Mouse (Mus musculus) splenic B cell, adult 2 months (primary cell): ENCODE measurements around the gene Mob3b.

Experiments used
- DNase-seq: peaks from one replicate; pipeline ENCODE4 v3.0.0-alpha.2; 2011; ENCODE audit warnings: low read depth, low spot score
- H3K27me3 ChIP-seq: 2 replicates; pipeline ENCODE4 v1.6.1; 2012; ENCODE audit warnings: mild to moderate bottlenecking, low read length, moderate library complexity, mixed read lengths; ENCODE audit not compliant: control insufficient read depth, poor library complexity, insufficient read depth, severe bottlenecking
- H3K36me3 ChIP-seq: 2 replicates; pipeline ENCODE4 v1.6.1; 2012; ENCODE audit warnings: mild to moderate bottlenecking, low read length, moderate library complexity, mixed read lengths; ENCODE audit not compliant: control insufficient read depth, poor library complexity, insufficient read depth, severe bottlenecking

Mob3b gene

DNA sequence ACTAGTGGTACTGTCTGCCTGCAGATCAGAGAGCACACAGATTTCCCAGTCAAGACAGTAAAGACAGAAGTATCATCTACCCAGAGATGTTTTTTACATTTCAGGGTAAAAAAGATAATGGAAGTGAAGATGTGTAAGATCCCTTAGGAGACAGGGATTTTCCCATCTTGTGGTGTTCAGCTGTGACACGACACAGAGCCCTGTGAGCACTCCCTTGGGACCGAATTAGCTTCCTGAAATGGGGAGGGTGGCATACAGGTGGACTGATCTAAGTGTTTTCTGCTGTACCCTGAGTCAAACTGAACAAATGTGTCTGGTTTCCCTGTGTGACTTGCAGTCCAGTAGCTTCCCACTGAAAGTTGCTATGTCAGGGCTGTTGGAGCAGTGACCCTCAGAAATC lies 42.3 kb downstream of the Mob3b start:
- Histone ChIP-seq H3K27me3 (no peaks in the 10 kb centered on the region), H3K36me3 (no peaks in the 10 kb centered on the region; the same call in 1 of the 2 replicates)
- DNase-seq = peak; percentile 43

DNA sequence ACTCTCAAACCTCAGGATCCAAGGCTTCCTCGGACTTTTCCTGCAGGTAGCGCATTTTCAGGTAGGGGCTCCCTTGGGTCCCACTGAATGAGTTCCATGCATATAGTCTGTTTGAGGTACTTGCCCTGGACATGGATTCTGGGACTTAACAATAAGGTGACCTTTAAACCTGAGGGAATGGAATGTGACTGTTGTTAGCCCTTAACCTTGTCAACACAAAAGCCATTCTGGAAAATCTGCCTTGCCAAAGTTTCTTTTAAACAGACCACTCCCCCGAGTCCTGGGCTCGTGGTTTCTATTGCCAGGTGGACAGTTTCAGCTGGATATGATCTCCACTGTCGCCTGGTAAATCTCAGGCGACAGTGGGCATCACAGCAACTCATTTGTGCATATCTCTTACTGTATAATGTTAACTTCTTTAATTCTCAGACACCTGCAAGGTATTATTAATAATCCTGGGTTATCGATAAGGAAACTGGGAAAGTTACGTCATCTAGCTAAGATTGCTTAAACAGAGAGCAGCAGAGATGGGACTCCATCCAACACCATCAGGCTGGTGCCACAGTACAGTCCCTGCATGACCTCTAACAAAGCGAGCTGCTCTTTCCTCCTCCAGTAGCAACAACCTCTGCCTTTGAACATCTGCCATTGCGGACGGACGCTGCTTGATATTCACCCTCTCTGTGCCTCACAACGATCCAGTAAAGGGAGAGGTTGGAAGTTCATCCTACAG lies 43.6 kb downstream of the Mob3b start:
- no peaks in the 10 kb centered on the region for H3K27me3 ChIP-seq
- no peaks in the 10 kb centered on the region; the same call in 1 of the 2 replicates for H3K36me3 ChIP-seq
- no peak for DNase-seq

DNA sequence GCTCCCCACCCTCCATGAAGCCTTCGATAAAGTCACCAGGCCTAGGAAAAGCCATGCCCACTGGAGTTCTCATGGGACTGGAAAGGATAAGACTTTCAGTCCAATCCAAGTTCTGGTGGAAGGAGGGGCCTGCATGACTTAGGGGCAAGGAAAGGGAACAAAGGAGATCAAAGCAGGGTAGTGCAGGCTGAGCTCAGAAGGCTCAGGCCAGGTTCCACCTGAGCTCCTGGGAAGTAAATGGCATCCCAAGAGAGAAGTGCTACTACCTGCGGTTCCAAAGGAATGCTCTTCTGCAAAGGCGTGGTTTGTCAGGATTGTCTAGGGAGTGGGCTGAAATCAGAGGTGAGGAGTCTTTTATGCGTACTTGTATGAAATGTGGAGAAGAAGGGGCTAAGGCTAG lies 44.8 kb downstream of the Mob3b start:
- H3K27me3 ChIP-seq = no peaks in the 10 kb centered on the region
- DNase-seq = no peak
- no peaks in the 10 kb centered on the region; the same call in 1 of the 2 replicates for H3K36me3 ChIP-seq

DNA sequence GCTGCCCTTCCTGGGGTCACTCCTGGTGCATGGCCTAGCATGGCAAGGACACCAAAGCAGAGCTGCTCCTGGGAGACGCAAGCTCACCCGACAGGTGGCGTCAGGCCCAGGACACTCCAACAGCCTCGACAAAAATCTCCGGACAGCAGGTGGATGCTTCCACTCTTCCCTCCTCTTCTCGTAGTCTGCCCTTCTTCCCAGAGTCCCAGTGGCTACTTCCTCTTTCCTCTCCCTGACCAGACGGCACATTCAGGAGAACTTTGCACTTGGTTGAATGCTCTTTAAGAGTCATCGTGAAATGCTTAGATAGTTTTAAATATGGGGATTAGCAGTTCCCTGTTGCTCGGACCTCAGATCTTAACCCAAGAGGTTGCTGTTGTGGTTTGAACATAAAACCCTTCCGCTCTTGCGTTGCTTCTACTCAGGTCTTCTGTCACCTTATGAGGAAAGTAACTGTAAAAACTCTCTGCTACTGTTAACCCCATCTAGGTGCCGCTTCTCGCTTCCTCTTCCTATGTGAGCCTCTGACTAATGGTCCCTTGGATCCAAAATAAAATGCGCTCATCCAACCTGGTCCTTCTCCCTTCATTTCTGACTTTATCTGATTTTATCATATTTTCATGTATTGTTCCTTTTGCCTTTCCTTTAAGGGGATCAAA lies 52.0 kb downstream of the Mob3b start:
- no peak for DNase-seq
- Histone ChIP-seq H3K36me3 (no peaks in the 10 kb centered on the region), H3K27me3 (no peaks in the 10 kb centered on the region)

DNA sequence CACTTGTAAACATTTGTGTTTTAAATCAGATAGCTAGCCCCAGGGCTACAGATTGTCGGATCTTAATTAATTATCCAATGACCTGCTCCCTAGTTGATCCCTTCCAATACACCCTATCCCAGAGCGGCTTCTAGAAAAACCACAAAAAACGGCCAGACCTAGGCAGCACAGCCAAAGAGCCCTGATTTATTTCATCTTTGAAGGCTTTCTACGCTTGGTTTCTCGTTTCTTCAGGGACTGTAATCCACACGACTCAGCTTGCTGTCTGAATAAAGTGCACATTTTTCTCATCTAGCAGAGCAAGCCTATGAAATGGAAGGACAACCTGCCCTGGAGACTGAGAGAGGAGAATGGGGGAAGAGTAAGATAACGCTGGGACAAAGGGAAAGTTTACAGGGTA lies 56.1 kb downstream of the Mob3b start:
- Histone ChIP-seq H3K27me3 (no peaks in the 10 kb centered on the region), H3K36me3 (no peaks in the 10 kb centered on the region)
- DNase-seq = no peak

DNA sequence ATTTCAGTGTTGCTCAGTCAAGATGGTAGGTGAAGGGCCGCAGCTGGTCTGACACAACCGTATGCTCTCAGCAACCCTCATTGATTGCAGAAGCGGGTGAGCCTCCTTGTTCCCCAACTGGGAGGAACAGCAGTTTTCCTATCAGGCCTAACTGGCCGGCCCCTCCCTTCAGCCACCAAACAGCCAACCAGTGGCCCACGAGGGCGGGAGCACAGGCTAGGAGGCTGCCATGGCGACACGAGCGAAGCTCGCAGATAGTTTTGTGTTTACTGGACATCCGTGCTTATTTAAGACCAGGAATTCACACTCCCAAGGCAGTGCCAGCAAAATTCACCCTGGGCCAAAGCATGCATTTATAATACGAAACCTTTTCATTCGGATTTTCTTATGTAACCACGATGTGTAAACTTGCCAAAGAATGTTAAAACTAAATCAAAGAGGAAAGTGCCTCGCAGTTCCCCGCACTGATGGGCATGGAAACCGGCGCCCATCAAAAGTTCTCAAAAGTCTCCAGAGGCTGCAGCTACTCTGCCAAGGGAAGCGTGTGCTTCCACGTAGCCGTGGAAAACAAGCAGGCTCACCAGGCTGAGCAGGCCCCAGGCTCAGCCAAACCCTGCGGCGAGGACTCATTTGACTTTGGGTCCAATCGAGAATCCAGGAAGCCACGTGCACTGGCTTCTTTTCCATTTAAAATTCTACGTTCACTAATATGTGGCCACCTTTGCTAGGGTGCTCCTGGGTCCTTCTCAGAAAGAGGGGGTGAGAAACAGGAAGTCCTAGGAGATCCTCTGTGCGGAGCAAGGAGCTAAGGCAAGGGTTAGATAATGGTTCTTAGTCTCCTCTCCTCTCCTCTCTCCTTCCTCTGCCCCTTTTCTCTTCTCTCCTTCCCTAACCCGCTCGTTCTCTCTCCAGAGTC lies 57.2 kb downstream of the Mob3b start:
- DNase-seq = peak; percentile 67
- Histone ChIP-seq H3K36me3 (no peaks in the 10 kb centered on the region), H3K27me3 (no peaks in the 10 kb centered on the region)

DNA sequence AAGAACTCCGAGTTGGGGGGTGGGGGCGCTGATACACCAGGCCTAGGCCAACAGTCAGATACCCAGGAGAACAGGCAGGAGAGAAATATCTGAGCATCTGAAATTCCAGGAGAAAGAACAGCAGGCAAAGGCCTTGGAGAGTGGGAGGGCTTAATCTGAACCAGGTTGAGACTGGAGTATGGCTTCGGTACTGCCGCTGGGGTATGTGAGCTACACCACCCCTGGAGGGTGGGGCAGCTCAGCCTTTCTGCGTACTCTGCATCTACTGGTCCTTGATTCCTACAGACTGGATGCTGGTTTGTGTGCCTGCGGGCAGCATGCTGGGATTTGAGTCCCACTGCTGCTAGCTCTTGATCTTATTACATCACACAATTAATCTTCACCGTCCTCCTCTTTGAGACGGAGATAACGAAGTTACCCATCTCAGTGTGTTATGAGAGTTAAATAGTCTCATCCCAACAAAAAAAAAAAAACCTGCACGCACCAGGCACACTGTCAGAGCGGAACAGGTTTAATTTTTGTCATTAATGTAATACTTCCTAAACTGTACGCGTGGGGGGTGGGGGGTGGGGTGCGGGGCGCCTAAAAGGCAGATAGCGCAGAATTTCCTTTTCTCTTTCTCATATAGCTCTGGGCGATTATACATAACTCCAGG lies 57.9 kb downstream of the Mob3b start:
- DNase-seq = no peak
- no peaks in the 10 kb centered on the region for H3K36me3 ChIP-seq
- no peaks in the 10 kb centered on the region for H3K27me3 ChIP-seq

DNA sequence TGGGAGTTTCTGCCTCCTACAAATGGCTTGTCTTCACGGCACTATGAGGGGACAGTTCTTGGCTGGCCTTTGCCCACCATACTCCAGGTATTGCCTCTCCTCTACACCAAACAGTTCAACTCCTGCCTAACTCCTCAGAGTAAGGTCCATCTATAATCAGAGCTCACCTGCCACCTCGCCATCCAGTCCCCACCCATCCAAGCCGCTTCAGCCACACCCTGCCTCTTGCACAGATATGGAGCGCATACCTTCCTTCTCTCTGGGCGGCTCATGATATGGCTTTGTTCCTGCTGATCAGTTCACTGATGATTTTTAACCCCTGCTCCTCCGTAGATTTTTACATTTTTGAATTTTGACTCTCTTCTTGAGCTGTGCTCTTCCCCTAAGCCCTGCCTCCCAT lies 58.7 kb downstream of the Mob3b start:
- H3K27me3 ChIP-seq = no peaks in the 10 kb centered on the region
- DNase-seq = no peak
- no peaks in the 10 kb centered on the region for H3K36me3 ChIP-seq

DNA sequence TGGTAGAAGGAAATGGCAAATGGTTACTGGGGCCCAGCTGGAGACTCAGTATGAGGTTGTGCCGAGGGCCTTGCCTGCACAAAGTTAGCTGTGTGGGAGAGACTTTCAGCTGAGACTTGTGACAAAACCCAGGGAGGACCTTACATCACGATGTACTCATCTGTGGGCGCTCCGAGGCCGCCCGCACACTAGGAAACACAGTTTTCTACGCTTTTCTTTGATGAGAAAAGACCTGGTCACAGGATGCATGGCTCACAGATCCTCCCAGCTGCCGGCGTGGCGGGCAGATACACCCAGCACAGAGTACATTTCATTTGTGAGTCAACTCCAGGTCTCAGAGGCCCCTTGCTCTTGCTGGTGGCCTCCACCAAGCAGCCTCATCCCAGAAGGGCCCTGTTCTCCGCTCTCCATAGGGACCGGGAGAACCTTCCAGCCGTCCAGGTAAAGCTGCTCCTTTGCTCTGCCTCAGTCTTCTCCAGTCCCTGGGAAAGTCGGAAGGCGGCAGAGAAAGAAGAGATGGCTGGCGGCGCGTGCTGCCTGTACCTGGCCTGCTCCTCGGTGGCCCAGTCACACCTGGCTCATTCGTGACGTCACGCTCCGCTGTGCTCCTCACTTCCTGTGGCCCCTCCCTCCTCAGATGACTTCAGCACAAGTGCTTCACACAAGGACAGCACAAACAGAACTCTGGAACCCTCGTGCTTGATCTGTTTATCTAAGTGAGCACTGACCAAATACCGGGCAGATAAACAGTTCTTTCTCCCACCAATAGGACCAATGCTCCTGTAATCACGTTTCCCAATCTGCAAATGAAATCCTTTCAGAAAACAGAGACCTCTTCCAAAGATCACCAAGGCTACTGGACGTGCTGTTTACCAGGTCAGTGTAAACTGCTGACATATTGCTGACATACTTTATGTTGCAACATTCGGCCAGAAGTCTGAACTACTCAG lies 60.8 kb downstream of the Mob3b start:
- no peaks in the 10 kb centered on the region for H3K36me3 ChIP-seq
- DNase-seq = peak; percentile 88
- H3K27me3 ChIP-seq = no peaks in the 10 kb centered on the region

DNA sequence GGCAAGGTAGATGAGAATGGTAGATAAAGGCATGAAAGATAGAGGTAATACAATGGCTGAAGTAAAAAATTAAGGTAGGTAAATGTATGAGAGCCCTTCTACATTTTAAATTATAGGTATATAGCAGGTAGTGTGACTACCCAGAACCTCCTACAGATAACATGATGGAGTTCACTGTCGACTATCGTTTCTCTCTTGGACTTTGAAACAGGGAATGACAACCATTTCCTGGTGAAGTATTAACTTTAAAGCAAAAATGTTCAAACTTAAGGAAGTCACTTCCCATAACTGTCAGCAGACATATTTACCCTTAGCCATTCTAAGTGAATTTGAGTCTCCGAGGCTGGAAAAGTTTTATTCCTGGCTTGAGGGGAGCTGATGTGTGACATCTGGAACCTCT lies 64.8 kb downstream of the Mob3b start:
- no peaks in the 10 kb centered on the region for H3K36me3 ChIP-seq
- H3K27me3 ChIP-seq = no peaks in the 10 kb centered on the region
- DNase-seq = no peak

DNA sequence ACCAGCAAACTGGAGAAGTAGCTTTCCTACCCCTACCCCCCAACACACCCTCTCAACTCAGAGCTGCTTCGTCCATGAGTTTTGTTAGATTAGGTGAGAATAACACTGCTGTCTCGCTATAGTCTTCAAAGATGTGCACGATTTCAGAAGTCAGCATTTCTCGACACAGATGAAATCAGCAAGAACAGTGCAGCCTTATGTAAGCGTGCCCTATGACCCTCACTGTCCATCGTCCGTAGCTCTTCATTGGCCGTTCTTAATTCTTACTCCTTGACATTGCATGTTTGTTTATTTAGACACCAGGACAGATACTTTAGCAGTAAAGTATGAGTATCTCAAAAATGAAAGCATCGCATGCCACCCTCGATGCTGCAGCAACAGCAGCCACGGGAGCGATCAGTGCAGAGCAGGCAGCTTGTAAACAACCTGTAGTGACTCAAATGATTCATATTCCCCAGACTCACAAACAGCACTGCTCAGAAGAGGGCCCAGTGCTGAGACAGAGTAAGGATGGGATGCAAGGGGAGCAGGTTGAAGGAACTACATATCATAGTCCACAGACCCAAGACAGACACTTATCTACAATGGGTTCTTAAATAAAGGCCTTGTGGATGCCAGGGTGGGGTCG lies 66.0 kb downstream of the Mob3b start:
- H3K27me3 ChIP-seq = no peaks in the 10 kb centered on the region
- DNase-seq = no peak
- H3K36me3 ChIP-seq = no peaks in the 10 kb centered on the region

DNA sequence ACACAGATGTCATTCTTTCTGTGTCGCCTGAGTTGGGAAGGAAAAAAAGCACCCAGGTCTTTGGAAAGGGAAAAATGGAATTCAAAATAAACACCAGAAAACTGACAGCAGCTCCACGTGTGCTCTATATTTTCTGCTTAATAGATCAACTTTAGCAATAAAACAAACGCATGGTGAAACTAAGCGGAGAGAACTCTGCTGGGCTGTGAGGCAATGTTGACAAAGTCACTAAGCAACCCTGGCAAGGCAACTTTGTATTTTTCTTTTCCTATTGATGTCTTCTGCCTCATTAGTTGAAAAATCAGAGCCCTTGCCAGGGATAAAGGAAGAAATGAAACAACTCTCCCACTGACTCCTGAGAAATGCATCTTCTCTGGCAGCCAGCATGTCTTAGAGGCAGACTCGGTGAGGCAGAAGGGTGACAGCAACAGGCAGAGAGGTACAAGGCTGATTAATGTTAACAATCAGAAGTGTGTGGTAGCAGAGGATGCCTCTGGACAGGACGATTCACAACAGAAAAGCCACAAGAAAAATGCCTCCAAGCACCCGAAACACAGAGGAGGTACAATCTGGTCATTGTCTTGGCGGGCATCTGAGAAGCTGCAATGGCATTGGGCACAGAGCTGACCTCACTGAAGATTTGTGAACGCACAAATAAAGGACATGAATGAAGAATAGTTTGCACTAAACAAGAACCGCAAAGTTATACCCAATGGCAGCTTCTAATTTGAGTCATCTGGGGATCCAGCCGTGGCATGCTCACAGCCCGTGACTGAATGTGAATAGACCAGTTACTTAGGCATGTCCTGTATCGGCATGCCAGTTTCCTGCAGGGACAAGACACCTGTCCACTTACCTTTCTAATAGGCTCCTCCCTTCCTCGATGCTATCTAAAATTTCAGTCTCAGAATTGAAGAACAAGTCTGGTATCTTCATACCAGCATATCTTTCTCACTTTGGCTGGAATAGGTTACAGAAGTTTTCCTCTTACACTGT lies 67.7 kb downstream of the Mob3b start:
- Histone ChIP-seq H3K27me3 (no peaks in the 10 kb centered on the region), H3K36me3 (no peaks in the 10 kb centered on the region)
- no peak for DNase-seq
